Mouse (Mus musculus) heart, embryonic 11.5 days (tissue): ENCODE data around the gene Mbd6. TPM values are rescaled to one million over a fixed set of nuclear protein-coding genes. Genes with fewer than 3 reads are reported as not detected.
A peak's percentile ranks its signal among the peaks of the same experiment; 100 is the strongest.

Experiments
- ATAC-seq: fragments of 200-750 bp; cut with Nextera tagmentation; replicated peaks from 2 replicates; pipeline ENCODE4 v1.8.0; 2017; ENCODE audit warnings: moderate library complexity; ENCODE audit not compliant: insufficient number of reproducible peaks, low FRiP score, low TSS enrichment
- H3K27ac ChIP-seq: fragments of 300-500 bp; sonication (generic); 2 replicates; pipeline ENCODE4 v1.5.1; 2014; ENCODE audit warnings: mild to moderate bottlenecking, low read depth, low read length
- H3K27me3 ChIP-seq: fragments of 300-500 bp; sonication (generic); 2 replicates; pipeline ENCODE4 v1.6.1; 2014; ENCODE audit warnings: mild to moderate bottlenecking, low read length, mixed read lengths; ENCODE audit not compliant: control insufficient read depth, insufficient read depth
- H3K36me3 ChIP-seq: fragments of 300-500 bp; sonication (generic); 2 replicates; pipeline ENCODE4 v1.6.1; 2014; ENCODE audit warnings: mild to moderate bottlenecking, low read length, moderate library complexity, mixed read lengths; ENCODE audit not compliant: control insufficient read depth, insufficient read depth
- H3K4me1 ChIP-seq: fragments of 300-500 bp; sonication (generic); 2 replicates; pipeline ENCODE4 v1.6.1; 2014; ENCODE audit warnings: low read length; ENCODE audit not compliant: control insufficient read depth, insufficient read depth
- H3K4me2 ChIP-seq: fragments of 300-500 bp; sonication (generic); 2 replicates; pipeline ENCODE4 v1.6.1; 2014; ENCODE audit warnings: mild to moderate bottlenecking, moderate library complexity
- H3K4me3 ChIP-seq: fragments of 300-500 bp; sonication (generic); 2 replicates; pipeline ENCODE4 v1.5.1; 2014; ENCODE audit warnings: low read depth, low read length
- H3K9ac ChIP-seq: fragments of 300-500 bp; sonication (generic); 2 replicates; pipeline ENCODE4 v1.6.1; 2014; ENCODE audit warnings: mild to moderate bottlenecking, low read depth, low read length, moderate library complexity
- H3K9me3 ChIP-seq: fragments of 300-500 bp; sonication (generic); replicated peaks from 2 replicates; pipeline ENCODE4 v1.6.1; 2016; ENCODE audit warnings: low read length; ENCODE audit not compliant: control insufficient read depth
- WGBS: fragments of 180-500 bp; shearing (Covaris S2); extraction: QIAGEN DNeasy Blood & Tissue Kit; methylation state at CpG from one replicate; pipeline ENCODE4 v1.1.7; 2014; ENCODE audit not compliant: insufficient replicate concordance; 5-methylcytosine and 5-hydroxymethylcytosine counted together
- polyA plus RNA-seq: library from polyadenylated mRNA; unstranded; fragments of >200 nt; fragmentation: Nextera tagmentation; extraction: Ambion mirVana; gene quantifications from 2 replicates; pipeline ENCODE4 v1.2.1, GENCODE M21; 2014

The Mbd6 gene
- polyA plus RNA-seq, 1 experiment from 2014 or later, result 13.6 TPM

GRCm38 (mm10) chr10:127287936-127288293 is 903 bp downstream of the Mbd6 start:
- Histone ChIP-seq H3K27me3 (no peaks in the 10 kb centered on the region), H3K4me1 (peaks cover 41% of the 10 kb centered on the region), H3K9me3 (no peaks in the 10 kb centered on the region), H3K9ac (peak overlapping the region; percentile 87), H3K4me2 (peak overlapping the region; percentile 93), H3K27ac (peak overlapping the region; percentile 98), H3K36me3 (peaks cover 35% of the 10 kb centered on the region), H3K4me3 (peak overlapping the region; percentile 84)
- 0% methylated on average over 3 of the region's 3 CpGs for WGBS
- no peak for ATAC-seq

- Histone ChIP-seq H3K36me3 (peaks cover 38% of the 10 kb centered on the region), H3K9ac (peak overlapping the region; percentile 87), H3K4me1 (peaks cover 36% of the 10 kb centered on the region), H3K4me3 (peak overlapping the region; percentile 84), H3K27me3 (no peaks in the 10 kb centered on the region), H3K27ac (peak overlapping the region; percentile 98), H3K9me3 (no peaks in the 10 kb centered on the region), H3K4me2 (peak overlapping the region; percentile 93)
- WGBS, result 75% methylated on average over 15 of the region's 15 CpGs
- no peak for ATAC-seq
Observed at GRCm38 (mm10) chr10:127287271-127287935, 1.4 kb downstream of the Mbd6 start.

- Histone ChIP-seq H3K9ac (no peak overlapping the region), H3K4me2 (peak overlapping the region; percentile 93), H3K9me3 (no peaks in the 10 kb centered on the region), H3K27ac (no peak overlapping the region), H3K4me1 (peaks cover 30% of the 10 kb centered on the region), H3K4me3 (peak overlapping the region; percentile 84), H3K36me3 (peaks cover 43% of the 10 kb centered on the region), H3K27me3 (no peaks in the 10 kb centered on the region)
- 77% methylated on average over 7 of the region's 7 CpGs for WGBS
- no peak for ATAC-seq
Observed at GRCm38 (mm10) chr10:127286730-127287129, 2.1 kb downstream of the Mbd6 start.

- H3K27ac ChIP-seq, result no peak overlapping the region
- no peaks in the 10 kb centered on the region for H3K9me3 ChIP-seq
- H3K4me2 ChIP-seq, result no peak overlapping the region; the same call in 1 of the 2 replicates
- H3K4me3 ChIP-seq, result peak overlapping the region; percentile 3; the same call in 1 of the 2 replicates
- 77% methylated on average over 7 of the region's 7 CpGs for WGBS
- H3K36me3 ChIP-seq, result peaks cover 48% of the 10 kb centered on the region
- H3K27me3 ChIP-seq, result no peaks in the 10 kb centered on the region
- H3K9ac ChIP-seq, result no peak overlapping the region
- no peak for ATAC-seq
- H3K4me1 ChIP-seq, result peaks cover 27% of the 10 kb centered on the region
Observed at GRCm38 (mm10) chr10:127286194-127286593, 2.6 kb downstream of the Mbd6 start.

- H3K4me2 ChIP-seq, result no peak overlapping the region
- H3K9me3 ChIP-seq, result no peaks in the 10 kb centered on the region
- ATAC-seq, result no peak
- H3K4me1 ChIP-seq, result peaks cover 27% of the 10 kb centered on the region
- H3K9ac ChIP-seq, result no peak overlapping the region
- 80% methylated on average over 13 of the region's 13 CpGs for WGBS
- peaks cover 53% of the 10 kb centered on the region for H3K36me3 ChIP-seq
- H3K4me3 ChIP-seq, result peak overlapping the region; percentile 3; the same call in 1 of the 2 replicates
- H3K27ac ChIP-seq, result no peak overlapping the region
- H3K27me3 ChIP-seq, result no peaks in the 10 kb centered on the region
Observed at GRCm38 (mm10) chr10:127285644-127286043, 3.2 kb downstream of the Mbd6 start.

- 83% methylated on average over 11 of the region's 11 CpGs for WGBS
- H3K36me3 ChIP-seq, result peaks cover 58% of the 10 kb centered on the region
- H3K4me1 ChIP-seq, result peaks cover 26% of the 10 kb centered on the region
- H3K27ac ChIP-seq, result no peak overlapping the region
- no peak overlapping the region for H3K9ac ChIP-seq
- no peak overlapping the region for H3K4me2 ChIP-seq
- H3K27me3 ChIP-seq, result no peaks in the 10 kb centered on the region
- H3K9me3 ChIP-seq, result no peaks in the 10 kb centered on the region
- ATAC-seq, result no peak
- no peak overlapping the region for H3K4me3 ChIP-seq
Observed at GRCm38 (mm10) chr10:127284724-127285500, 3.9 kb downstream of the Mbd6 start.

- Histone ChIP-seq H3K9me3 (no peaks in the 10 kb centered on the region), H3K9ac (no peak overlapping the region), H3K4me1 (peaks cover 21% of the 10 kb centered on the region), H3K4me2 (no peak overlapping the region), H3K4me3 (no peak overlapping the region), H3K36me3 (peaks cover 60% of the 10 kb centered on the region), H3K27me3 (no peaks in the 10 kb centered on the region), H3K27ac (no peak overlapping the region)
- WGBS, result 93% methylated on average over 7 of the region's 7 CpGs
- no peak for ATAC-seq
Observed at GRCm38 (mm10) chr10:127284105-127284622, 4.7 kb downstream of the Mbd6 start.

GRCm38 (mm10) chr10:127282620-127283215 is 6.1 kb downstream of the Mbd6 start:
- H3K4me3 ChIP-seq, result no peak overlapping the region
- no peak overlapping the region for H3K4me2 ChIP-seq
- H3K27me3 ChIP-seq, result no peaks in the 10 kb centered on the region
- H3K9ac ChIP-seq, result no peak overlapping the region
- ATAC-seq, result no peak
- H3K27ac ChIP-seq, result no peak overlapping the region
- peaks cover 18% of the 10 kb centered on the region for H3K4me1 ChIP-seq
- H3K36me3 ChIP-seq, result peaks cover 70% of the 10 kb centered on the region
- no peaks in the 10 kb centered on the region for H3K9me3 ChIP-seq
- 83% methylated on average over 13 of the region's 13 CpGs for WGBS
